Mouse (Mus musculus) lung, embryonic 16.5 days (tissue): ENCODE measurements around the gene Mars. TPM values are rescaled to one million over a fixed set of nuclear protein-coding genes. Genes with fewer than 3 reads are reported as not detected.

Experiments used
- polyA plus RNA-seq: library from polyadenylated mRNA; unstranded; fragments of >200 nt; fragmentation: Nextera tagmentation; extraction: Ambion mirVana; gene quantifications from 2 replicates; pipeline ENCODE4 v1.2.1, GENCODE M21; 2015

Mars gene
- polyA plus RNA-seq, 1 experiment from 2014 or later = 93.9 TPM

Other genes with a start within 250 kb of the Mars start
- gene Cdk4, start 248.3 kb downstream of the Mars start, polyA plus RNA-seq = 1,550 and 1,646 TPM in 2 replicates
- gene Tspan31, start 241.5 kb downstream of the Mars start, polyA plus RNA-seq = 165 and 169 TPM in 2 replicates
- 0.04 and 0.58 TPM in 2 replicates for gene Agap2, start 236.5 kb downstream of the Mars start, polyA plus RNA-seq
- gene Os9, start 190.7 kb downstream of the Mars start, polyA plus RNA-seq = 108 and 111 TPM in 2 replicates
- 3.5 and 5.2 TPM in 2 replicates for gene B4galnt1, start 146.6 kb downstream of the Mars start, polyA plus RNA-seq
- gene Slc26a10, start 131.1 kb downstream of the Mars start, polyA plus RNA-seq = 0.88 and 1.1 TPM in 2 replicates
- gene Arhgef25, start 121.7 kb downstream of the Mars start, polyA plus RNA-seq = 60.3 and 65.0 TPM in 2 replicates
- gene Dtx3, start 116.1 kb downstream of the Mars start, polyA plus RNA-seq = 72.9 and 74.8 TPM in 2 replicates
- 30.0 and 30.8 TPM in 2 replicates for gene Pip4k2c, start 100.2 kb downstream of the Mars start, polyA plus RNA-seq
- gene Kif5a, start 48.4 kb downstream of the Mars start, polyA plus RNA-seq = 1.2 TPM in 2 replicates
- 183 and 194 TPM in 2 replicates for gene Dctn2, start 45.4 kb downstream of the Mars start, polyA plus RNA-seq
- gene Mbd6, start 22.8 kb downstream of the Mars start, polyA plus RNA-seq = 10.6 and 15.2 TPM in 2 replicates
- 5.5 and 6.9 TPM in 2 replicates for gene Arhgap9, start 10.2 kb upstream of the Mars start, polyA plus RNA-seq
- gene Gli1, start 30.2 kb upstream of the Mars start, polyA plus RNA-seq = 9.7 and 10.5 TPM in 2 replicates
- not detected in 2 replicates for gene Inhbe, start 42.6 kb upstream of the Mars start, polyA plus RNA-seq
- not detected in 2 replicates for gene Inhbc, start 58.6 kb upstream of the Mars start, polyA plus RNA-seq
- gene R3hdm2, start 68.5 kb upstream of the Mars start, polyA plus RNA-seq = 22.2 and 22.4 TPM in 2 replicates
- gene Stac3, start 189.9 kb upstream of the Mars start, polyA plus RNA-seq = 1.3 and 1.8 TPM in 2 replicates
- gene Ndufa4l2, start 203.2 kb upstream of the Mars start, polyA plus RNA-seq = 155 and 169 TPM in 2 replicates
- gene Shmt2, start 210.7 kb upstream of the Mars start, polyA plus RNA-seq = 116 and 119 TPM in 2 replicates
- gene Nxph4, start 222.8 kb upstream of the Mars start, polyA plus RNA-seq = 1.8 TPM in 2 replicates